In genomic region chr7:25106790-25107502, GRCm38 (mm10) we compare ENCODE assay signal across 13 mouse cellular contexts. TPM values are rescaled to one million over a fixed set of nuclear protein-coding genes. Genes with fewer than 3 reads are reported as not detected.
DNase-seq lines count a peak whose midpoint lies in the region; ATAC-seq lines count a peak whose summit lies in the region.
"Had no signal": no experiment of that assay in that cellular context is flagged by ENCODE, and none has a peak within 500 bp of the region (broad histone marks: within the 10 kb centered on the region; RNA-seq: fewer than 3 reads in every experiment).

No protein-coding gene starts in this region.

- WGBS in kidney, embryonic 16.5 days: 45% methylated on average over 17 of the region's 17 CpGs
- WGBS in kidney, embryonic 15.5 days: 47% methylated on average over 16 of the region's 17 CpGs

- no peaks in the 10 kb centered on the region for H3K36me3 ChIP-seq in kidney, embryonic 16.5 days (ENCODE audit: insufficient read depth, low read length)
- H3K36me3 ChIP-seq in kidney, embryonic 15.5 days: no peaks in the 10 kb centered on the region
- H3K36me3 ChIP-seq: liver, embryonic 13.5 days had no signal

- peaks cover 5% of the 10 kb centered on the region for H3K4me1 ChIP-seq in kidney, embryonic 16.5 days (ENCODE audit: insufficient read depth, low read length)
- peaks cover 10% of the 10 kb centered on the region for H3K4me1 ChIP-seq in kidney, embryonic 15.5 days

- H3K4me2 ChIP-seq in kidney, embryonic 16.5 days (replicated peaks; ENCODE audit: low read depth, low read length): no peak overlapping the region
- no peak overlapping the region for H3K4me2 ChIP-seq in kidney, embryonic 15.5 days
- H3K4me2 ChIP-seq: liver, embryonic 13.5 days had no signal

- H3K9me3 ChIP-seq in kidney, embryonic 16.5 days (ENCODE audit: low read length): no peaks in the 10 kb centered on the region
- no peaks in the 10 kb centered on the region for H3K9me3 ChIP-seq in kidney, embryonic 15.5 days (replicated peaks)
- H3K9me3 ChIP-seq: liver, embryonic 13.5 days had no signal

- no peaks in the 10 kb centered on the region for H3K27me3 ChIP-seq in kidney, embryonic 16.5 days (ENCODE audit: insufficient read depth, low read length)
- no peaks in the 10 kb centered on the region for H3K27me3 ChIP-seq in kidney, embryonic 15.5 days
- H3K27me3 ChIP-seq: liver, embryonic 13.5 days had no signal

- no peak overlapping the region for H3K4me3 ChIP-seq in kidney, embryonic 16.5 days (ENCODE audit: low read length)
- H3K4me3 ChIP-seq in kidney, embryonic 15.5 days (replicated peaks): no peak overlapping the region
- H3K4me3 ChIP-seq: gastrocnemius, adult 2 months; liver, embryonic 13.5 days had no signal

- H3K27ac ChIP-seq in kidney, embryonic 16.5 days (ENCODE audit: low read length): no peak overlapping the region
- no peak overlapping the region for H3K27ac ChIP-seq in kidney, embryonic 15.5 days
- H3K27ac ChIP-seq: gastrocnemius, adult 2 months; liver, embryonic 13.5 days had no signal

- ATAC-seq in kidney, embryonic 16.5 days (ENCODE audit: low FRiP score, low TSS enrichment): 0 out of 2 replicates have a peak, but pooled peaks have one; percentile 14
- ATAC-seq in kidney, embryonic 15.5 days (replicated peaks; ENCODE audit: low FRiP score): no peak
- ATAC-seq: Patski had no signal

- no peak overlapping the region for H3K9ac ChIP-seq in kidney, embryonic 16.5 days (replicated peaks; ENCODE audit: low read length)
- H3K9ac ChIP-seq in kidney, embryonic 15.5 days: no peak overlapping the region
- H3K9ac ChIP-seq: liver, embryonic 13.5 days had no signal

- DNase-seq in spleen, postnatal 36 days (ENCODE audit: low spot score in 2 of 2): peak; percentile 75 to 76
- no peak for DNase-seq in spleen, adult 12 weeks (ENCODE audit: low spot score)
- DNase-seq in induced T-regulatory cell, adult 2 months (ENCODE audit: low read depth): peak; percentile 58
- DNase-seq in embryo, embryonic 11 days: no peak
- DNase-seq in ovary, postnatal 36 days (ENCODE audit: low spot score): no peak
- DNase-seq: adrenal gland, postnatal 36 days; cerebellum, adult 8-10 months; gastrocnemius, adult 2 months; kidney, adult 11 months; liver, embryonic 13.5 days had no signal

RNA-seq across cellular contexts. Expression of gene Zfp574, which starts 34.6 kb away (rescaled TPM):
- polyA plus RNA-seq in kidney, embryonic 16.5 days (2015; fragmentation: Nextera tagmentation; extraction: Ambion mirVana): 37.7 and 44.1 TPM in 2 replicates
- 33.9 and 37.1 TPM in 2 replicates for polyA plus RNA-seq in kidney, embryonic 15.5 days (2015; fragmentation: Nextera tagmentation; extraction: Ambion mirVana)

RNA-seq across cellular contexts. Expression of gene Grik5, which starts 34.8 kb away (rescaled TPM):
- polyA plus RNA-seq in kidney, embryonic 16.5 days (2015; fragmentation: Nextera tagmentation; extraction: Ambion mirVana): 5.1 and 6.3 TPM in 2 replicates
- polyA plus RNA-seq in kidney, embryonic 15.5 days (2015; fragmentation: Nextera tagmentation; extraction: Ambion mirVana): 5.1 and 7.0 TPM in 2 replicates

Comparison
In these comparisons a context has a peak if more than half of its experiments do, and no peak if none do; other contexts are left out.
1. DNase-seq: peak in spleen, postnatal 36 days (2 of 2) and induced T-regulatory cell, adult 2 months (single experiment); none in spleen, adult 12 weeks (single experiment), embryo, embryonic 11 days (single experiment) and ovary, postnatal 36 days (single experiment).